Mouse (Mus musculus): ENCODE data around the gene Tex14. TPM values are rescaled to one million over a fixed set of nuclear protein-coding genes. Genes with fewer than 3 reads are reported as not detected.

The Tex14 gene
- polyA plus RNA-seq, 2 experiments: 0.06 TPM; not detected in 1

DNA sequence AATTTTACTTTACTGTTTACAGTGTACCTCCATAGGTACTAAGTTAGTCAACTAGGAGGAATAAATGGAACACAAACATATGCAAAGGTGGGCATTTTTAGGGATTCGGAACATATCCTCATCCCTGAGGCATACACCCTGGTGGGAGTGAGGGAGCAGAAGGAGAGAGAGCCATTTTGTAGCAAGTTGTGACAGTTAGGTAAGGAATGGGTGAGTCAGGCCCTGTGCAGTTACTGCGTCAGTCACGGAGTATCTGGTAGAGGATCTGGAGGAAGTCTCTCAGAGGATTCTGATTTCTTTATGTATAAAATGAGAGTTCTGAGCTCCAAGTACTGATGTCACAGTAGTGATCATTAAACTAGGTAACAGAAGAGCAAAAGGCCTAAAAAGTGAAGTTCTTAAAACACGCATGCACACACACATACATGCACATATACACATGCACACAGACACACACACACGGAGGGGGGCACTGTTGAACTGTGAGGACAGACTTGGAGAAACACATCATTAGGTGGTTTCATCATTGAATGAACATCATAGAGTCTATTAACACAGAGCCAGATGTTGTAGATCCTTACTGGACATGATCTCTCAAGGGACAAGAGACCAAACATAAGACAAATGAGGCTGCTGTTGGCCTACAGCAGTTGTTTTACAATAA lies 182.5 kb downstream of the Tex14 start:
- Histone ChIP-seq H3K27me3 (ENCODE audit: control insufficient read depth, insufficient read depth, low read length) (no peaks in the 10 kb centered on the region), H3K4me2 (ENCODE audit: low read depth) (no peak overlapping the region), H3K27ac (no peak overlapping the region), H3K9ac (replicated peaks) (no peak overlapping the region), H3K36me3 (replicated peaks; ENCODE audit: control insufficient read depth, insufficient read depth, low read depth) (no peaks in the 10 kb centered on the region), H3K4me1 (replicated peaks; ENCODE audit: control insufficient read depth in 2 of 2, insufficient read depth in 2 of 2, low read length in 1 of 2) (peaks cover 7 to 9% of the 10 kb centered on the region in 2 experiments), H3K9me3 (ENCODE audit: control insufficient read depth, low read length) (no peaks in the 10 kb centered on the region), H3K4me3 (ENCODE audit: insufficient read depth in 1 of 2, low read depth in 2 of 2, low read length in 2 of 2) (no peak overlapping the region)
- no peak for DNase-seq (ENCODE audit: low read depth in 3 of 3, low spot score in 3 of 3)
- 81% methylated on average over 5 of the region's 5 CpGs for WGBS (ENCODE audit: insufficient replicate concordance)
- no peak for ATAC-seq (ENCODE audit: insufficient read depth)
- TF ChIP-seq CTCF (IDR thresholded peaks at IDR 0.05; ENCODE audit: low read depth): no peak
- no peak for TF ChIP-seq EP300 (IDR thresholded peaks at IDR 0.05; ENCODE audit: low read depth)

DNA sequence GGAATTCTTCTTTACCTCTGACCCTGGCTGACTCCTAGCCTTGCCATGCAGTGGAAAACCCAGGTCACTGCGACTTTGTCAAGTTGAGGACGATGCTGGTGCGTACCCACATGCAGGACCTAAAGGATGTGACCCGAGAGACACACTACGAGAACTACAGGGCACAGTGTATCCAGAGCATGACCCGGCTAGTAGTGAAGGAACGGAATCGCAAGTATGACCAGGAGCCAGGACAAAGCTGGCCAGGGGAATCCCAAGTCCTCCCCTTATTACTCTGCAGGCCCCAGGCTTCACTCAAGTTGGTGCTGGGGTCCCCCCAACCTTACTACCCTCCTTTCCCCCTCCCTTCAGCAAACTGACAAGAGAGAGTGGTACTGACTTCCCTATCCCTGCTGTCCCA lies 184.7 kb downstream of the Tex14 start:
- WGBS (ENCODE audit: insufficient replicate concordance): 84% methylated on average over 8 of the region's 8 CpGs
- DNase-seq (ENCODE audit: low read depth in 3 of 3, low spot score in 3 of 3): no peak
- H3K9me3 ChIP-seq (ENCODE audit: control insufficient read depth, low read length): no peaks in the 10 kb centered on the region
- H3K36me3 ChIP-seq (replicated peaks; ENCODE audit: control insufficient read depth, insufficient read depth, low read depth): no peaks in the 10 kb centered on the region
- no peak overlapping the region for H3K27ac ChIP-seq
- no peak overlapping the region for H3K4me3 ChIP-seq (ENCODE audit: insufficient read depth in 1 of 2, low read depth in 2 of 2, low read length in 2 of 2)
- no peak for ATAC-seq (ENCODE audit: insufficient read depth)
- no peak for TF ChIP-seq CTCF (IDR thresholded peaks at IDR 0.05; ENCODE audit: low read depth)
- no peak for TF ChIP-seq EP300 (IDR thresholded peaks at IDR 0.05; ENCODE audit: low read depth)
- H3K9ac ChIP-seq (replicated peaks): no peak overlapping the region
- no peak overlapping the region for H3K4me2 ChIP-seq (ENCODE audit: low read depth)
- H3K27me3 ChIP-seq (ENCODE audit: control insufficient read depth, insufficient read depth, low read length): no peaks in the 10 kb centered on the region
- peaks cover 16 to 27% of the 10 kb centered on the region in 2 experiments for H3K4me1 ChIP-seq (replicated peaks; ENCODE audit: control insufficient read depth in 2 of 2, insufficient read depth in 2 of 2, low read length in 1 of 2)

DNA sequence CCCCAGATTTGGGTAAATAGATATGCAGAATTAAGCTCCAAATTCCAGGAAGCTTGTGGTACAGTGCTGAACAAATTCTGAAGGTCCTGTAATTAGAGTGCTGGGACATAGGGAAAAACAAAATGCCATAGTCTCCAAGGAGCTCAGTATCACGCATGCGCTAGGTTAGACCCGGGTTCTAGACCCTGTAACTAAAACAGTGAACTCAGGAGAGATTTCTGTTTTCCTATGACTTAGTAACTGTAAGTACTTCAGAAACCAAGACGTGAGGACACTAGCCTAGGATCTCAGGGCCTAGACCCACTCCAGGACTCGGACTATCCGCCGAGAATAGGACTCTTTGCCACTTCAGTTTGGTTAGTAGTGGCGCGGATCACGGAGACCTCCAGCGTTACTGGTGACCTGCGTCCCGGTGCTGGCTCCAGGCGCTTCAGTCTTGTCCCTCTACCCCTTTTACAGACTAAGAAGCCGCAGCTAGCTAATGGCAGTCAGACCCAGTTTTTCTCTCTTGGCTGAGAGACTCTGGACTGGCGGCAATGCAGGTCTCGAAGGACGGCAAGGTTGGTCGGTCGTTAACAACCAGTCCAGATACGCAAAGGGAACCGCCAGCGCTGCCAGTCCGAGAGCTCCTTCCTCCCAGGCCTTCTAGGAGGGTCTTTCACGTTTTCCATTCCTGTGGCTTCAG lies 186.1 kb downstream of the Tex14 start:
- TF ChIP-seq EP300 (IDR thresholded peaks at IDR 0.05; ENCODE audit: low read depth) (no peak), CTCF (IDR thresholded peaks at IDR 0.05; ENCODE audit: low read depth) (no peak)
- Histone ChIP-seq H3K9me3 (ENCODE audit: control insufficient read depth, low read length) (no peaks in the 10 kb centered on the region), H3K4me2 (ENCODE audit: low read depth) (peak overlapping the region; percentile 85), H3K4me3 (ENCODE audit: insufficient read depth in 1 of 2, low read depth in 2 of 2, low read length in 2 of 2) (peak overlapping the region; percentile 80 to 88), H3K36me3 (replicated peaks; ENCODE audit: control insufficient read depth, insufficient read depth, low read depth) (no peaks in the 10 kb centered on the region), H3K9ac (replicated peaks) (peak overlapping the region; percentile 87), H3K27me3 (ENCODE audit: control insufficient read depth, insufficient read depth, low read length) (no peaks in the 10 kb centered on the region), H3K27ac (peak overlapping the region; percentile 85), H3K4me1 (replicated peaks; ENCODE audit: control insufficient read depth in 2 of 2, insufficient read depth in 2 of 2, low read length in 1 of 2) (peaks cover 25 to 32% of the 10 kb centered on the region in 2 experiments)
- no peak for DNase-seq (ENCODE audit: low read depth in 3 of 3, low spot score in 3 of 3)
- ATAC-seq (ENCODE audit: insufficient read depth): no peak
- 2% methylated on average over 25 of the region's 25 CpGs for WGBS (ENCODE audit: insufficient replicate concordance)

DNA sequence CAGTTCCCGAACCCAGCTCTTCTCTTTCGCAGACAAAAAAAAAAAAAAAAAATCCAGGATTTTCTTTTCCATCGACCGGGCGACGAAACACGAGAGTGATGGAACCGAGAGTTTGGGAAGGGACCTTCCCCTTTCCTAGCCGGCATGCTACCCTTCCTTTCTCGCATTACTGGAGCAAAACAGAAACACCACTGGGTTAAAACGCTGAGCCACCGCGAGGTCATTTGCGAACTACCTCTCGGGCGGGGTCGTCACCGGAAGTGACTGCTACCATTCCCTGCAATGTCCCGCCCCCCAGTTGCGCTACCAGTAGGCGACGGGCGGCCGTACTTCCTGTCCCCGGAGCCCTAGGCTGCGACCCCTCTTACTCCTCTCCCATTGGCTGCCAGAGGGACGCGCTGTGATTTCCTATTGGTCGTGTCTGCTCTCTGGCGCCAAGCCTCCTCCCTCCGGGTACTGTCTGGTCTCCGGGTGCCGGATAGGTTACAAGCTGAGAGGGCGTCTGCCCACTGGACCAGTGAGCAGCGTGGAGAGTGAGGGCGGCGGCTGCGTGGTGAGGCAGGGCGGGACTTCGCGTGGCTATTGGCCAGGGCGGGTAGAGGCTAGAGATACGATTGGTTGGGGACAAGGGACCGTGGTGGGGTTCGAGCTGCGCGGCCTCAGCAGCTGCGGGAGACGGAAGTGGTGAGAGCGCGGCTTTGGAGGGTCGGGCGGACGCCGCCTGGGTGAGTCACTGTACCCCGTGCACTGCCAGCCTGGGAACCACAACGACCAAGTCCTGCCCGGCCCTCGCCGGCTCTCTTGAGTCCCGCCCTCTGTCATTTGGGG lies 186.9 kb downstream of the Tex14 start, which contains the start of gene Mtmr4:
Gene Mtmr4 (plus strand): TSS at position 637 of the 828 bp plus-strand sequence.
- Histone ChIP-seq H3K36me3 (replicated peaks; ENCODE audit: control insufficient read depth, insufficient read depth, low read depth) (no peaks in the 10 kb centered on the region), H3K9me3 (ENCODE audit: control insufficient read depth, low read length) (no peaks in the 10 kb centered on the region), H3K9ac (replicated peaks) (peak within 1 kb of the TSS; percentile 87), H3K4me3 (ENCODE audit: insufficient read depth in 1 of 2, low read depth in 2 of 2, low read length in 2 of 2) (peak within 1 kb of the TSS; percentile 80 to 88), H3K27me3 (ENCODE audit: control insufficient read depth, insufficient read depth, low read length) (no peaks in the 10 kb centered on the region), H3K4me2 (ENCODE audit: low read depth) (peak within 1 kb of the TSS; percentile 94), H3K4me1 (replicated peaks; ENCODE audit: control insufficient read depth in 2 of 2, insufficient read depth in 2 of 2, low read length in 1 of 2) (peaks cover 27 to 34% of the 10 kb centered on the region in 2 experiments), H3K27ac (peak within 1 kb of the TSS; percentile 85)
- ATAC-seq (ENCODE audit: insufficient read depth) (peak; percentile 96), DNase-seq (ENCODE audit: low read depth in 3 of 3, low spot score in 3 of 3) (peak; percentile 100)
- no peak; the same call in none of the 2 replicates for TF ChIP-seq CTCF (IDR thresholded peaks at IDR 0.05; ENCODE audit: low read depth)
- no peak for TF ChIP-seq EP300 (IDR thresholded peaks at IDR 0.05; ENCODE audit: low read depth)
- WGBS (ENCODE audit: insufficient replicate concordance): 0% methylated on average over 61 of the region's 61 CpGs
